Mouse (Mus musculus) forebrain, embryonic 16.5 days (tissue): Measurements from ENCODE around the gene Crygn. TPM values are rescaled to one million over a fixed set of nuclear protein-coding genes. Genes with fewer than 3 reads are reported as not detected.

Experiments
- ATAC-seq: fragments of 200-750 bp; cut with Nextera tagmentation; 2 replicates; pipeline ENCODE4 v1.8.0; 2017; ENCODE audit warnings: mild to moderate bottlenecking, moderate library complexity
- H3K27ac ChIP-seq: fragments of 300-500 bp; sonication (generic); 2 replicates; pipeline ENCODE4 v1.5.1; 2014; ENCODE audit warnings: low read length, control low read depth
- H3K27me3 ChIP-seq: fragments of 300-500 bp; sonication (generic); replicated peaks from 2 replicates; pipeline ENCODE4 v1.6.1; 2014; ENCODE audit warnings: low read length; ENCODE audit not compliant: control insufficient read depth, insufficient read depth
- H3K36me3 ChIP-seq: fragments of 300-500 bp; sonication (generic); 2 replicates; pipeline ENCODE4 v1.6.1; 2014; ENCODE audit not compliant: control insufficient read depth, insufficient read depth
- H3K4me1 ChIP-seq: fragments of 300-500 bp; sonication (generic); replicated peaks from 2 replicates; pipeline ENCODE4 v1.6.1; 2014; ENCODE audit warnings: low read length; ENCODE audit not compliant: control insufficient read depth, insufficient read depth
- H3K4me2 ChIP-seq: fragments of 300-500 bp; sonication (generic); 2 replicates; pipeline ENCODE4 v1.6.1; 2014; ENCODE audit warnings: mild to moderate bottlenecking, low read length, control low read depth
- H3K4me3 ChIP-seq: fragments of 300-500 bp; sonication (generic); replicated peaks from 2 replicates; pipeline ENCODE4 v1.5.1; 2014; ENCODE audit warnings: mild to moderate bottlenecking, low read length, control low read depth
- H3K9ac ChIP-seq: fragments of 300-500 bp; sonication (generic); replicated peaks from 2 replicates; pipeline ENCODE4 v1.6.1; 2014; ENCODE audit warnings: low read depth, low read length, control low read depth
- H3K9me3 ChIP-seq: fragments of 300-500 bp; sonication (generic); 2 replicates; pipeline ENCODE4 v1.6.1; 2016; ENCODE audit warnings: low read length; ENCODE audit not compliant: control insufficient read depth
- WGBS: fragments of 180-500 bp; shearing (Covaris S2); extraction: QIAGEN DNeasy Blood & Tissue Kit; methylation state at CpG from one replicate; pipeline ENCODE4 v1.1.7; 2014; 5-methylcytosine and 5-hydroxymethylcytosine counted together
- polyA plus RNA-seq: library from polyadenylated mRNA; unstranded; fragments of >200 nt; fragmentation: Nextera tagmentation; extraction: Ambion mirVana; gene quantifications from 2 replicates; pipeline ENCODE4 v1.2.1, GENCODE M21; 2015

The Crygn gene
- 2.5 TPM in 1 of 2 replicates, not detected in the other for polyA plus RNA-seq

DNA sequence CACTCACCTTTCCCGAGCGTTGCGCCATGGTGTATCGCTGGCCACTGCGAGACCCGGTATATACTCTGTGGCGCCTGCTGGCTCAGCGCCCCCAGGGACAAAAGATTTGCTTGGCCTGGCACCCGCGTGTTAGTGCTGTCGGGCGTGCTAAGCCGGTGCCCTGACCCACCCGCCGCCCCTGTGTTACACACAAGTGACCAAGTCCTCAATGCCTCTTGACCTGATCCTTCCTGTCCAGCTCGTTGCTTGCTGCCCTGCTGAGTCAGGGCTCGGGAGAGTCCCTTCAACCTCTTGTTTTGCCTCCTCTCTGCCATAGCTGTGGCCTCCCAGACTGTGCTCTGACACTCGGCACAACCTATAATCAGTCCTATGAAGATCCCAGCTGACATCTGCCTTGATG lies at the start of gene Crygn:
Gene Crygn, minus strand, starts transcription at position 193 of the 400 bp plus-strand sequence.
- ATAC-seq = no peak
- 29% methylated on average over 18 of the region's 18 CpGs for WGBS
- H3K27me3 ChIP-seq = no peaks in the 10 kb centered on the region

DNA sequence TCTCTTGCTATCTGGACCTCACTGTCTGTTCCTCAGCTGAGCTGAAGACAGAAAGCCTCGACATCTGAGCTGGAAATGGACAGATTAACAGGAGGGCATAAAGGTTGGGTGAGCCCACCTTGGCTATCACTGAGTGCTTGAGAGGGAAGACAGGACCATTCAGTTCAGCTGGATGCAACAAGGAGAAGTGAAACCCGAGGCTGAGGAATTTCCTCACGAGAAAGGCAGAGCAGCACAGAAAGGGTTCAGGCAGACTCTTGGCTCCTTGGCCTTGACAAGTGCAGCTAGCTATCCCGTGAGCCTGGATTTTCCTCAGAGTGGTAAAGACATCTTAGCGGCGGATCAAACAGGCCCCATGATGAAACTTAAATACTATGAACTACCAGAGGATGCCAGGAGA lies 47.4 kb upstream of the Crygn start:
- ATAC-seq = no peak
- Histone ChIP-seq H3K9ac (no peak overlapping the region), H3K4me3 (no peak overlapping the region), H3K9me3 (no peaks in the 10 kb centered on the region), H3K27ac (no peak overlapping the region), H3K4me1 (no peaks in the 10 kb centered on the region), H3K36me3 (peaks cover 19% of the 10 kb centered on the region), H3K27me3 (no peaks in the 10 kb centered on the region), H3K4me2 (no peak overlapping the region)
- 82% methylated on average over 6 of the region's 6 CpGs for WGBS

More for the DNA sequence above, at the start of gene Crygn:
- H3K4me1 ChIP-seq = no peaks in the 10 kb centered on the region
- no peak within 1 kb of the TSS for H3K9ac ChIP-seq
- H3K4me3 ChIP-seq = no peak within 1 kb of the TSS
- H3K36me3 ChIP-seq = no peaks in the 10 kb centered on the region
- H3K27ac ChIP-seq = no peak within 1 kb of the TSS
- no peaks in the 10 kb centered on the region for H3K9me3 ChIP-seq
- no peak within 1 kb of the TSS for H3K4me2 ChIP-seq

DNA sequence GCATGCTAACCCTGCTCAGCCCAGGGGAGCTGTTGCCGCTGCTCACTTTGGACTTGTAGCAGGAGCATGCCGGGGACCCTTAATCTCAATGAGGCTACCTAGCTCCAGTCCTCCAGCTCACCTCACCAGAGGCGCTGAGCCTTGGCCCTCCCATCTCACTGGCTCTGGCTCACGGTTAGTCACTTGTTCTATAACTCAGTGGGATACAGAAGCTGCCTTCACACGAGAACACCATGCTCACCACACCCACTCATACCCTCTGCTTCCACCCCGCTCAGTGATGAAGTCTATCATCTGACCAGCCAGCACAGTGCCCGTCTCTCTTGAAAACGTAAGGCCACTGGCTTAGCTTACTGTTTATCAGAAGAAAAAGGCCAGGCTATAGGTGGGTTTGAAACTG lies 46.9 kb upstream of the Crygn start:
- Histone ChIP-seq H3K4me1 (no peaks in the 10 kb centered on the region), H3K9ac (no peak overlapping the region), H3K4me3 (no peak overlapping the region), H3K9me3 (no peaks in the 10 kb centered on the region), H3K4me2 (no peak overlapping the region), H3K36me3 (peaks cover 19% of the 10 kb centered on the region), H3K27ac (no peak overlapping the region), H3K27me3 (no peaks in the 10 kb centered on the region)
- WGBS = 86% methylated on average over 8 of the region's 8 CpGs
- no peak for ATAC-seq

DNA sequence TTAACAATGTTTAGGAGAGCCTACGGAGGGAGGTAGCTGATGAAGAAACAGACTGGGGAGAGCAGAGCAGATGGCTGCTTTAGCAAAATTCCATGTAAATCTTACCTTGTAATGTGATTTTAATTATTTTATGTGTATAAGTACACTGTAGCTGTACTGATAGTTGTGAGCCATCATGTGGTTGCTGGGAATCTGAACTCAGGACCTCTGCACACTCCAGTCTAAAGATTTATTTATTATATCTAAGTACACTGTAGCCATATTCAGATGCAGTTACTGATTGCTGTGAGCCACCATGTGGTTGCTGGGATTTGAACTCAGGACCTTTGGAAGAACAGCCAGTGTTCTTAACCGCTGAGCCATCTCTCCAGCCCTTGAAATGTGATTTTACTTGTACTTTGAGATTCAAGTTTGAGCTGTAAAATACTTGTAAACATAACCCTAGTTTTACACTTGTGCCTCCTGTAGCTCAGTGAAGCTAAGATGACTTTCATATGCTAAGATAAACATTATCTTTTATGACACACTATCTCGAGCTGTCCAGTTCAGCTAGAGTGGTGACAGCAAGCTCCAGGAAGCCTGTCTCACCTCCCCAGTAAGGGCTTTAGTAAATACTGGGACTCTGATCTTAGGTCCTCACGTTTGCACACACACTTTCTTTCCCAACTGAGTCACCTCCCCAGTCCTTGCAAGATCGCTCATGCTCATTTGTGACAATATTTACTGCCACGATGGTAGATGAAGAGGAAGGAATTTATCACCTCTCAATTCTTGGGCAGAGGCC lies 44.2 kb upstream of the Crygn start:
- no peak overlapping the region for H3K4me3 ChIP-seq
- WGBS = 82% methylated on average over 6 of the region's 6 CpGs
- H3K27me3 ChIP-seq = no peaks in the 10 kb centered on the region
- no peaks in the 10 kb centered on the region for H3K9me3 ChIP-seq
- H3K9ac ChIP-seq = no peak overlapping the region
- no peak overlapping the region for H3K27ac ChIP-seq
- ATAC-seq = no peak
- H3K4me2 ChIP-seq = no peak overlapping the region
- H3K36me3 ChIP-seq = peaks cover 13% of the 10 kb centered on the region
- no peaks in the 10 kb centered on the region for H3K4me1 ChIP-seq

DNA sequence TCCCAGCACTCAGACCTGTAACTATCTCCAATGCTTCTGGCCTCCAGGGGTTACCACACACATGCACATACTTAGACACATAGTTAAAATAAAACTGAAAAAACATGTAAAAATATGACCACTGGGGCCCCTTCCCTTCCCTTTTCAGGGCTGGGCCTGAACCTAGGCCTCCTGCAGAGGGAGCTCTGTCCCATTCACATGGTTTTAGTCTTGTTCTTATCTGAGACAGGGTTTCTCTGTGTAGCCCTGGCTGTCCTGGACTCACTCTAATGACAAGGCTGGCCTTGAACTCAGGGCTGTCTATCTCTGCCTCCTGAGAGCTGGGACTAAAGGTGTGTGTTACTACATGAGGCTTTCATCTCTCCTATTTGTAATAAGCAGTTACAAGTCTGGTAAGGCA lies 42.6 kb upstream of the Crygn start:
- no peaks in the 10 kb centered on the region for H3K27me3 ChIP-seq
- no peak overlapping the region for H3K9ac ChIP-seq
- H3K36me3 ChIP-seq = peaks cover 10% of the 10 kb centered on the region; the same call in 1 of the 2 replicates
- H3K4me1 ChIP-seq = no peaks in the 10 kb centered on the region
- H3K9me3 ChIP-seq = no peaks in the 10 kb centered on the region
- no peak for ATAC-seq
- H3K4me2 ChIP-seq = no peak overlapping the region
- no peak overlapping the region for H3K27ac ChIP-seq
- H3K4me3 ChIP-seq = no peak overlapping the region

DNA sequence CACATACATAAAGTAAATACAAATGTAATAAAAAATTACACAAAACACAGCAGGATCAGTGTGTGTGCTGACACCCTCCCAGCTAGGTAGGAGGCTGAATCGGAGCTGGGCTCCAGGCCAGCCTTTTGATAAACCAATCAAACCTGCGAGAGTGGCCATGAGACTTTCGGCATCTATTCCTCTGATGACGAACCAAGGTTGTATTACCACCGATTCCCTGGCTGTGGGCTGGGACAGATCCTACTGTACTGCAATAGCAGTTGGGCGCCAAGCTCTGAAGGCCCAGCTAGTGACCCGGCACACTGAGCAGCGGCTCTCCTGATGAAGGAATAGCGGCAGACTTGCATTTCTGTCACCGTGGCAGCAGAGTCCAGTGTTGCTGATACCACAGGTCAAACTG lies 40.8 kb upstream of the Crygn start:
- no peak overlapping the region for H3K4me3 ChIP-seq
- H3K36me3 ChIP-seq = peaks cover 8% of the 10 kb centered on the region; the same call in 1 of the 2 replicates
- 71% methylated on average over 10 of the region's 10 CpGs for WGBS
- no peak for ATAC-seq
- no peak overlapping the region for H3K4me2 ChIP-seq
- no peak overlapping the region for H3K9ac ChIP-seq
- H3K4me1 ChIP-seq = no peaks in the 10 kb centered on the region
- H3K27me3 ChIP-seq = no peaks in the 10 kb centered on the region
- H3K27ac ChIP-seq = no peak overlapping the region
- H3K9me3 ChIP-seq = no peaks in the 10 kb centered on the region

DNA sequence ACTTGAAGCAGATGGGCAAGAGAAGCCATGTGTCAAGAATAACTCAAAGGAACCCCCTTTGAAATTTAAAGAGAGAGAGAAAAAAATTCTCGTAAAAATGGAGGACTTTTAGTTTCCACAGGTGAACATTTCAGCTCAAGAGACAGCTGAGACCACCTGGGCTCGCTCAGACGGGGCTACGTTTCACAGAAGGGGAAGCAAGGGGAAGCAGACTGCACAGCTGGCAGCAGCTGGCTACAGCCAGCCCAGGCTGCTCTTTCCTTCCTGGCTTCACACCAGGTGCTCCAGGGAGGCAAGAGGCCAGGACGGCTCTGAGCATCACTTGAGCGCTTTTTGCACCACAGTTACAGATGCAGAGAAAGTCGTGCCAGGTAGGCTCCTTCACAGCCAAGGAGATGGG lies 40.0 kb upstream of the Crygn start:
- H3K9me3 ChIP-seq = no peaks in the 10 kb centered on the region
- no peak overlapping the region for H3K9ac ChIP-seq
- H3K27ac ChIP-seq = no peak overlapping the region
- no peak overlapping the region for H3K4me3 ChIP-seq
- H3K4me1 ChIP-seq = no peaks in the 10 kb centered on the region
- no peaks in the 10 kb centered on the region for H3K27me3 ChIP-seq
- H3K4me2 ChIP-seq = no peak overlapping the region
- no peak for ATAC-seq
- 59% methylated on average over 7 of the region's 7 CpGs for WGBS
- H3K36me3 ChIP-seq = peaks cover 5% of the 10 kb centered on the region; the same call in 1 of the 2 replicates

DNA sequence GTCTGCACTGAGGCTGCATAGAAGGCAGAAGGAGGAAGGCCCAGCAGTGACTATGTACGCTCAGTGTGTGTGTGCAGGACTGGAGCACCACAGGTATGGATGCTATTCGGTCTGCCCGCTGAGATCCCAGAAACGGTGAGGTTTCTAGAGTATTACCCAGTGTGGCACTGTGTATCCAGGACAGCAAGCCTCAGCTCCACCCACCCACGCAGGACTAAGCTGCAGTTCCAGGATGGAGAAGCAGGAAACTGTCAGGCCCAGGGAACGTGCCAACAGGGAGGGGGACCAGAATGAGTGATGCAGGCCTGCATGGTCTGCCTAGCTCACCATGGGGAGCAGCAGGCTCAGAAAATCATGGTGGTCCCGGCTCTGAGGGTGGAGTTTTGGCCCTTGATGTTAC lies 35.2 kb upstream of the Crygn start:
- no peak for ATAC-seq
- H3K9ac ChIP-seq = no peak overlapping the region
- H3K4me3 ChIP-seq = no peak overlapping the region
- H3K4me2 ChIP-seq = no peak overlapping the region
- H3K9me3 ChIP-seq = no peaks in the 10 kb centered on the region
- WGBS = 77% methylated on average over 7 of the region's 7 CpGs
- no peaks in the 10 kb centered on the region for H3K27me3 ChIP-seq
- no peak overlapping the region for H3K27ac ChIP-seq
- no peaks in the 10 kb centered on the region for H3K36me3 ChIP-seq
- no peaks in the 10 kb centered on the region for H3K4me1 ChIP-seq

DNA sequence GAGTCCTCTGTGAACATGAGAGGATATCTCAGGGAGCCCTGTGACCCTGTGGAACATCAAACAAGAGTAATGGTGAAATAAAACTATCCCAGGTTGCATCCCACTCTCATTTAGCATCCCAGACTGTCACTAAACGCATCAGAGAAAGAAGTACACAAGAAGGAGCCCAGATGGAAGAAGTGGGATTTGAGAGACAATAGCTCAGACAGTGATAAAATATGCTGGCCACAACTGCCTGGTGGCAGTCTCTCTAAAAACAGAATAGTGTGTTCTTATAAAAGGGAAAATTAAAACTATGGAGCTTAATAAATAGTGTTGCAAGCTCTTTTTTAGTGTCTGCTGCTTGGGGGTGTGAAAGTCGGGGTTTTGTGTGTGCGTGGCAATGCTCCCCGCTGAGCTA lies 25.1 kb upstream of the Crygn start:
- Histone ChIP-seq H3K4me3 (no peak overlapping the region), H3K4me1 (no peaks in the 10 kb centered on the region; the same call in 1 of the 2 replicates), H3K4me2 (no peak overlapping the region), H3K9me3 (peaks cover 7% of the 10 kb centered on the region), H3K27ac (no peak overlapping the region), H3K9ac (no peak overlapping the region), H3K36me3 (no peaks in the 10 kb centered on the region), H3K27me3 (no peaks in the 10 kb centered on the region; the same call in 1 of the 2 replicates)
- WGBS = 76% methylated on average over 4 of the region's 4 CpGs
- no peak for ATAC-seq
